Mouse (Mus musculus) CH12.LX (cell line): ENCODE measurements around the gene Gm37240. TPM values are rescaled to one million over a fixed set of nuclear protein-coding genes. Genes with fewer than 3 reads are reported as not detected.

Source experiments
- DNase-seq: peaks from one replicate; pipeline ENCODE4 v3.0.0-alpha.2; 2013; ENCODE audit errors: extremely low read depth
- H3K27ac ChIP-seq: 2 replicates; pipeline ENCODE4 v1.5.1; 2012; ENCODE audit warnings: low read depth, mild to moderate bottlenecking, control low read depth, moderate library complexity; ENCODE audit not compliant: insufficient read depth
- H3K27me3 ChIP-seq: replicated peaks from 2 replicates; pipeline ENCODE3; 2012; ENCODE audit warnings: inconsistent platforms
- H3K36me3 ChIP-seq, 2 experiments: replicated peaks in 1 of 2; 2 replicates each; pipeline versions ENCODE3 to v1.6.1; 2012; ENCODE audit warnings: inconsistent platforms in 1 of 2, low read length in 1 of 2, mild to moderate bottlenecking in 1 of 2, mixed read lengths in 1 of 2, moderate library complexity in 1 of 2; ENCODE audit not compliant: control insufficient read depth in 1 of 2, insufficient read depth in 1 of 2
- H3K4me1 ChIP-seq, 2 experiments: 2 replicates each; pipeline ENCODE4 v1.6.1; 2012; ENCODE audit warnings: inconsistent platforms in 1 of 2, moderate library complexity in 1 of 2; ENCODE audit not compliant: insufficient read depth in 2 of 2, control insufficient read depth in 1 of 2
- H3K4me2 ChIP-seq: 2 replicates; pipeline ENCODE4 v1.6.1; 2012; ENCODE audit warnings: low read depth, mild to moderate bottlenecking, control low read depth; ENCODE audit not compliant: poor library complexity, insufficient read depth, severe bottlenecking
- H3K4me3 ChIP-seq, 3 experiments: fragments of 150-350 bp in 1 of 3; sonication (generic) in 1 of 3; replicated peaks in 1 of 3; 2 replicates each; pipeline versions ENCODE3 to v1.5.1; 2011 to 2012; ENCODE audit warnings: low read depth in 2 of 3, low read length in 2 of 3, mild to moderate bottlenecking in 2 of 3, moderate library complexity in 2 of 3, control low read depth in 1 of 3, improper control_type of control experiment in 1 of 3, inconsistent platforms in 1 of 3, mixed read lengths in 1 of 3; ENCODE audit not compliant: poor library complexity in 1 of 3
- H3K79me2 ChIP-seq: replicated peaks from 2 replicates; pipeline ENCODE4 v1.6.1; 2012; ENCODE audit warnings: mild to moderate bottlenecking, moderate library complexity; ENCODE audit not compliant: control insufficient read depth, poor library complexity, insufficient read depth, severe bottlenecking; ENCODE audit errors: extremely low read depth
- H3K9ac ChIP-seq: 2 replicates; pipeline ENCODE4 v1.6.1; 2012; ENCODE audit warnings: low read depth, mild to moderate bottlenecking, control low read depth, moderate library complexity; ENCODE audit not compliant: insufficient read depth
- H3K9me3 ChIP-seq: replicated peaks from 2 replicates; pipeline ENCODE3; 2012; ENCODE audit warnings: low read length, inconsistent platforms, mixed read lengths
- BHLHE40 ChIP-seq: IDR thresholded peaks from 2 replicates; pipeline ENCODE4 v1.6.1; 2011; ENCODE audit warnings: mild to moderate bottlenecking, low read depth, low read length, improper control_type of control experiment
- CHD1 ChIP-seq: IDR thresholded peaks from 2 replicates; pipeline ENCODE4 v1.6.1; 2012; ENCODE audit warnings: low read depth, low read length, improper control_type of control experiment, inconsistent platforms
- CTCF ChIP-seq, 2 experiments: IDR thresholded peaks in 1 of 2; conservative IDR thresholded peaks in 1 of 2; 2 replicates each; pipeline ENCODE4 v1.5.1; 2011 to 2012; ENCODE audit warnings: low read depth in 2 of 2, low read length in 2 of 2, improper control_type of control experiment in 1 of 2, inconsistent platforms in 1 of 2, mild to moderate bottlenecking in 1 of 2, moderate library complexity in 1 of 2
- EP300 ChIP-seq: IDR thresholded peaks from 2 replicates; pipeline ENCODE4 v1.6.1; 2011; ENCODE audit warnings: low read length, improper control_type of control experiment
- ETS1 ChIP-seq: conservative IDR thresholded peaks from 2 replicates; pipeline ENCODE4 v1.6.1; 2012; ENCODE audit warnings: low read depth, mild to moderate bottlenecking, inconsistent platforms, low read length, improper control_type of control experiment, moderate library complexity
- GABPA ChIP-seq: IDR thresholded peaks from 2 replicates; pipeline ENCODE4 v1.6.1; 2012; ENCODE audit warnings: low read depth, low read length, improper control_type of control experiment, inconsistent platforms; ENCODE audit not compliant: insufficient replicate concordance
- JUN ChIP-seq: IDR thresholded peaks from 2 replicates; pipeline ENCODE4 v1.6.1; 2011; ENCODE audit warnings: low read depth, mild to moderate bottlenecking, low read length, improper control_type of control experiment, moderate library complexity; ENCODE audit not compliant: insufficient read depth
- KAT2A ChIP-seq: IDR thresholded peaks from 2 replicates; pipeline ENCODE4 v1.6.1; 2012; ENCODE audit warnings: low read length, improper control_type of control experiment, inconsistent platforms; ENCODE audit not compliant: insufficient replicate concordance
- MEF2A ChIP-seq: IDR thresholded peaks from 2 replicates; pipeline ENCODE4 v1.6.1; 2014; ENCODE audit warnings: low read depth, mild to moderate bottlenecking, inconsistent platforms, low read length, improper control_type of control experiment, borderline replicate concordance
- POLR2AphosphoS2 ChIP-seq: IDR thresholded peaks from 2 replicates; pipeline ENCODE4 v1.6.1; 2011; ENCODE audit warnings: low read depth, low read length, improper control_type of control experiment
- RAD21 ChIP-seq: IDR thresholded peaks from 2 replicates; pipeline ENCODE4 v1.6.1; 2011; ENCODE audit warnings: low read depth, mild to moderate bottlenecking, low read length, improper control_type of control experiment, moderate library complexity
- RCOR1 ChIP-seq: conservative IDR thresholded peaks from 2 replicates; pipeline ENCODE4 v1.6.1; 2012; ENCODE audit warnings: low read depth, mild to moderate bottlenecking, inconsistent platforms, low read length, improper control_type of control experiment
- SIN3A ChIP-seq: IDR thresholded peaks from 2 replicates; pipeline ENCODE4 v1.6.1; 2012; ENCODE audit warnings: low read length, improper control_type of control experiment, inconsistent platforms
- USF2 ChIP-seq: conservative IDR thresholded peaks from 2 replicates; pipeline ENCODE4 v1.6.1; 2011; ENCODE audit warnings: low read depth, low read length, improper control_type of control experiment
- ZKSCAN1 ChIP-seq: IDR thresholded peaks from 2 replicates; pipeline ENCODE4 v1.6.1; 2012; ENCODE audit warnings: low read depth, inconsistent platforms, low read length, improper control_type of control experiment, borderline replicate concordance
- ZMIZ1 ChIP-seq: IDR thresholded peaks from 2 replicates; pipeline ENCODE4 v1.6.1; 2012; ENCODE audit warnings: low read depth, mild to moderate bottlenecking, inconsistent platforms, low read length, improper control_type of control experiment
- ZNF384 ChIP-seq: IDR thresholded peaks from 2 replicates; pipeline ENCODE4 v1.6.1; 2012; ENCODE audit warnings: low read depth, low read length, improper control_type of control experiment, inconsistent platforms
- dilution Hi-C: fragments of 300-500 bp; cut with MboI; formaldehyde crosslinking; loops from 2 replicates; pipeline ENCODE4 v1.14.3; 2020; ENCODE audit warnings: low sequenced_read_pairs; ENCODE audit not compliant: extremely low pct_unique_long_range_greater_than_20kb, extremely low pct_ligation_motif_present
- in situ Hi-C: fragments of 300-500 bp; cut with MboI; formaldehyde crosslinking; loops from 3 replicates; pipeline ENCODE4 v1.14.3; 2019; ENCODE audit warnings: low sequenced_read_pairs, low pct_ligation_motif_present, low pct_unique_long_range_greater_than_20kb, mixed read lengths
- polyA plus RNA-seq: library from polyadenylated mRNA; unstranded; fragments of >175 nt; gene quantifications from 2 replicates; pipeline ENCODE4 v1.2.1, GENCODE M21; 2012; ENCODE audit warnings: low read depth; ENCODE audit not compliant: insufficient read length
- total RNA-seq, 2 experiments: library from RNA; depleted of rRNA; stranded (reverse); fragments of 300-350 nt in 1 of 2; fragments of >200 nt in 1 of 2; gene quantifications; 2 replicates each; pipeline ENCODE4 v1.2.3; 2012 to 2014

The Gm37240 gene
- total and polyA plus RNA-seq, 3 experiments = 0.08 to 0.19 (median 0.14) TPM

DNA sequence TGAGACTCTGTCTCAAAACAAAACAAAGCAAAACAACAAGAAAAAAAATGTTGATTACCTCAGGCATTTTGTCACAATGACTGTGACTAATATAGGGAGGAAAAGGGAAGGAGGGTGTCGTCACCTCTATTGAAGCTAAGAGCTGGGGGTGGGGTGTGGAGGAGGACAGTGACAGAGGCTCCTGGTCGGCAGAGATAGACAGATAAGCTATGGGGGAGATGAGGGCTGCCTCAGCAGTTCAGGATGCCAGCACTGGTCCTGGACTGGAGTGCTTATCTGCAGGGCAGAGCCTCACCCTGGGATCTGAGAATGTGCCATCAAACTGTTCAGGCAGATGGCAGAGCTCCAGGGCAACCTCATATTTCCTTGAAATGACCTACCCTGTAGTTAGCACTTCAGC, 1115.3 kb downstream of the Gm37240 start:
- TF ChIP-seq SIN3A = no peak
- TF ChIP-seq RAD21 = no peak
- TF ChIP-seq JUN = no peak
- TF ChIP-seq, all 38 proteins: peak for 0
- H3K9me3 ChIP-seq = peaks cover 6% of the 10 kb centered on the region
- H3K79me2 ChIP-seq = no peaks in the 10 kb centered on the region
- H3K27ac ChIP-seq = no peak overlapping the region
- peaks cover 2 to 5% of the 10 kb centered on the region in 2 experiments; a peak in 1 of 4 replicates for H3K4me1 ChIP-seq
- no peaks in the 10 kb centered on the region for H3K36me3 ChIP-seq
- H3K4me2 ChIP-seq = no peak overlapping the region
- no peak for DNase-seq
- no peak overlapping the region for H3K4me3 ChIP-seq
- H3K9ac ChIP-seq = no peak overlapping the region
- H3K27me3 ChIP-seq = no peaks in the 10 kb centered on the region
- in situ Hi-C loops (no loop called here), dilution Hi-C loops (no loop called here)

DNA sequence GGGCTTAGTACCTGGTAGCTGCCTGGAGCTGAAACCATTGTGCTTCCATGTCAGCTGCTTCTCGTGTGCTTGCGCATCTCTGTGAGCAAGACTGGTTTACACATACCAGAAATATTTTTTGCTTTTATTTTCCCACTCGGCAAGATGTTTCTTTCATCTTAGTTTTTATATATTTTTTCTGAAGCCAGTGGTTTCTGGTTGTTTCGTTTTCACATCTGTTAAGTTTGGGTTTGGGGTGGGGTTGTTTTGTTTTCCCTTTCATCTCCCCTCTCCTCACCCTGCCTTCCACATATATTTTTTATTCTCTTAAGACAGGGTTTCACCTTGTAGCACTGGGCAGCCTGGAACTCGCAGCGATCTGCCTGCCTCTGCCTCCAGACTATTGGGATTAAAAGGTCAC, 1116.8 kb downstream of the Gm37240 start:
- dilution Hi-C loops = no loop called here
- Histone ChIP-seq H3K79me2 (no peaks in the 10 kb centered on the region), H3K27ac (no peak overlapping the region), H3K9me3 (peaks cover 6% of the 10 kb centered on the region), H3K27me3 (no peaks in the 10 kb centered on the region), H3K36me3 (no peaks in the 10 kb centered on the region), H3K4me1 (peaks cover 2 to 5% of the 10 kb centered on the region in 2 experiments; a peak in 1 of 4 replicates), H3K9ac (no peak overlapping the region), H3K4me3 (no peak overlapping the region), H3K4me2 (peak overlapping the region; percentile 35; the same call in 1 of the 2 replicates)
- no peak for TF ChIP-seq RCOR1
- no peak for TF ChIP-seq CTCF (conservative IDR thresholded peaks at IDR 0.05 in 1 of 2, IDR thresholded peaks at IDR 0.05 in 1 of 2; ENCODE audit: low read depth in 2 of 2, low read length in 2 of 2)
- no peak for DNase-seq
- in situ Hi-C loops = no loop called here

DNA sequence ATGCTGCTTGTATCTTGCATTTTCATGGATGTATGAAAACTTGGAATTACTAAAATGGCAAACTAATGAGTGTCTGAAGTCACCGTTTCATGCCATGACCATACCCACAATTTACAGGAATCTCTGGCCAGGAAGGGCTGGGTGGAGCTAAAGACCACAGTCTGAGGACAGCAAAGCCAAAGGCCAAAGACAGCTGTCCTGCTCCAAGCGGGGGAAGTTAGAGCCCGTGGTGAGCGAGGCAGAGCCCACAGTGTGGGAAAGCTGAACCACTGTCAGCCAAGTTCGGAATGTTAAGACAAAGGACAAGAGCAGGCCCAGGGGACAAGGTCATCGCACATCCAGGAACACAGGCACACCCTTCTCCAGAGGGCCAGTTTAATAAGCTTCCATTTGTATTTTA, 1117.9 kb downstream of the Gm37240 start:
- H3K27ac ChIP-seq = no peak overlapping the region
- H3K36me3 ChIP-seq = no peaks in the 10 kb centered on the region
- dilution Hi-C loops (no loop called here), in situ Hi-C loops (no loop called here)
- no peak overlapping the region for H3K9ac ChIP-seq
- H3K4me3 ChIP-seq = no peak overlapping the region
- TF ChIP-seq RAD21 (no peak), ZKSCAN1 (no peak), ZNF384 (no peak), ETS1 (no peak), KAT2A (no peak), POLR2AphosphoS2 (no peak), MEF2A (no peak), SIN3A (no peak), BHLHE40 (no peak), USF2 (no peak), ZMIZ1 (no peak), CHD1 (no peak), GABPA (no peak), EP300 (no peak)
- H3K27me3 ChIP-seq = no peaks in the 10 kb centered on the region
- peaks cover 2 to 5% of the 10 kb centered on the region in 2 experiments; a peak in 1 of 4 replicates for H3K4me1 ChIP-seq
- H3K4me2 ChIP-seq = no peak overlapping the region
- peaks cover 6% of the 10 kb centered on the region for H3K9me3 ChIP-seq
- no peak for DNase-seq
- no peaks in the 10 kb centered on the region for H3K79me2 ChIP-seq
